Mouse (Mus musculus): Measurements from ENCODE around the gene Casp8. TPM values are rescaled to one million over a fixed set of nuclear protein-coding genes. Genes with fewer than 3 reads are reported as not detected.

Casp8 gene
- polyA plus RNA-seq (2012; rRNA removed): 9.9 and 10.6 TPM in 2 replicates

DNA sequence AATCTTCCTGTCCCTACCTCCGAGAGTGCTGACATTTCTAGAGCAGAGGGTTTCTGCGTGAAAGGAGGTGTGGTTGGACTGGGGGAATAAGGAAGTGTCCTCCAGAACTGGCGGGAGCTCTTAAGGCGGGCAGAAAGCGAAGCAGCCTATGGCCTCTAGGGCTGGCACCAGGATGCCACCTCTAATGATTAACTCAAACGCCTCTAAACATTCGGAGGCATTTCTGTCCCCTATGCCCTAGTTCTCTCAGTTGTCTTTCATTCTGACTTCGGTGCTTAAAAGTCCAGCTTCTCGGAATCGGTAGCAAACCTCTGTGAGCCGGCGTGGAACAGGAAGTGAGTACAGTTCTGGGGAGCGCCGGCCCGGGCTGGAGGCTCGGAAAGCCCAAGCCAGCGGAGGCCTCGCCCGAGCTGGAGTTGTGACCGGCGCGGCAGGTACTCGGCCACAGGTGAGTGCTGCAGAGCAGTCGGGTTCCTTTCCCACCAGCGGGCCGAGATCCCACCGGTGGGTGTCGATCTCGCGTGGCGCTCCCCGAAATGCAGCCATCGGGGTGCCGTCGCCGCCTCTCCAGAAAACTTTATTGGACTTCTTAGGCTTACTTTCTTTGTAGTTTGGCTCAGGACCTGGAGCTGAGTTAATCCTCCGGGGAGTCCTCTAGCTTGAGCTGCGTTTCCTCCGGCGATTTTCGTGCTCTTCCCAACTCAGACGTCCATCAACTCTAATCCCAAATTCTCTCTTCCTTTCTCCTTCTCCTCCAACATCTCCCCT, at the start of gene Casp8:
Casp8 (plus strand) TSS at position 84 of the 768 bp plus-strand sequence.

Other genes with a start within 250 kb of the Casp8 start
- 1.5 and 2.2 TPM in 2 replicates for gene Fam126b, start 209.1 kb upstream of the Casp8 start, polyA plus RNA-seq (2012; rRNA removed)
- gene Ndufb3, start 209.0 kb upstream of the Casp8 start, polyA plus RNA-seq (2012; rRNA removed): 92.3 and 100 TPM in 2 replicates
- 0.02 TPM in 1 of 2 replicates, not detected in the other for gene Als2cr12, start 99.4 kb upstream of the Casp8 start, polyA plus RNA-seq (2012; rRNA removed)
- gene Cflar, start 83.9 kb upstream of the Casp8 start, polyA plus RNA-seq (2012; rRNA removed): 19.2 and 20.9 TPM in 2 replicates
- gene Trak2, start 178.1 kb downstream of the Casp8 start, polyA plus RNA-seq (2012; rRNA removed): 24.5 and 25.8 TPM in 2 replicates
- 15.0 and 15.5 TPM in 2 replicates for gene Stradb, start 178.1 kb downstream of the Casp8 start, polyA plus RNA-seq (2012; rRNA removed)

Measured in liver, embryonic 18 days (tissue).